Mouse (Mus musculus) bone marrow, adult 2 months (tissue): ENCODE measurements around the gene Galp.
"Not testable (repeated sequence)": the region's sequence is repeated elsewhere in the genome, so short reads cannot be mapped to it uniquely, and the experiment has no call there.

ENCODE experiments used
- CTCF ChIP-seq: fragments of 200-500 bp; IDR thresholded peaks from 2 replicates; pipeline ENCODE4 v1.5.1; 2011; ENCODE audit warnings: low read length, control low read depth; ENCODE audit not compliant: control insufficient read depth, insufficient read depth
- POLR2A ChIP-seq: fragments of 200-500 bp; IDR thresholded peaks from 2 replicates; pipeline ENCODE4 v1.6.1; 2011; ENCODE audit warnings: low read depth, mild to moderate bottlenecking, control low read depth, low read length, borderline replicate concordance; ENCODE audit not compliant: control insufficient read depth

DNA sequence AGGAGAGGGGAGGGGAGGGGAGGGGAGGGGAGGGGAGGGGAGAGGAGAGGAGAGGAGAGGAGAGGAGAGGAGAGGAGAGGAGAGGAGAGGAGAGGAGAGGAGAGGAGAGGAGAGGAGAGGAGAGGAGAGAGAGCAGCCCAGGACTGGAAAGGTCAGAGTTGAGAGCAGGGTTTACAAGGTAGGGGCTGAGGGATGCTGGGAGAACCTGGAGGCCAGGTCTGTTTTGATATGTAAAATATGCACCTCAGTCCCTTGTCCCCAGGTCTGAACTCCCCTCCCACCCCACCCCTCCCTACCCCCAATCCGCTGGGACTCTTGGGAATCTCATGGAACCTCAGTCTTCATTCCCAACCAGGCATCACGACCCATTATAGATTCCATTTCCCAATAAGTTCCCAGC, 63.1 kb downstream of the Galp start:
- TF ChIP-seq POLR2A, CTCF: not testable (repeated sequence)
